Mouse (Mus musculus): ENCODE results near the gene Aif1.

Aif1 gene

DNA sequence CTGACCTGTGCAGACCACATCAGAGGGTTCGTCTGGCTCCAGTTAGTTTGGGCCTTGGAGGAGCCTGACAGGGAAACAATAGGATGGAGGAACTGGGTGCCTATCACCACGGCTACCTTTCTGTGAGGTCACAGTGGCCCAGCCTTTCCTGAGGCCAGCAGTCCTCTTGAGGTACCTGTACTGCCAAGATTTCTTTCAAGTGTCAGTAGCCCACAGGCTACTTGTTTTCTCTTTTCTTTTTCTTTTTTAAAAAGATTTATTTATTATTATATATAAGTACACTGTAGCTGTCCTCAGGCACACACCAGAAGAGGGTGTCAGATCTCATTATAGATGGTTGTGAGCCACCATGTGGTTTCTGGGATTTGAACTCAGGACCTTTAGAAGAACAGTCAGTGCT, at the start of gene Aif1:
TSS of gene Aif1 (minus strand) at position 101 of the 400 bp plus-strand sequence.
- no peak for ATAC-seq (ENCODE audit: low TSS enrichment)

GRCm38 (mm10) chr17:35225456-35225855, 49.6 kb upstream of the Aif1 start:
- ATAC-seq (ENCODE audit: low TSS enrichment), result no peak

- no peak for ATAC-seq (ENCODE audit: low TSS enrichment)
These were observed 48.8 kb upstream of the Aif1 start for GRCm38 (mm10) chr17:35224641-35225040.

GRCm38 (mm10) chr17:35222299-35222698, 46.4 kb upstream of the Aif1 start:
- ATAC-seq (ENCODE audit: low TSS enrichment), result no peak

GRCm38 (mm10) chr17:35220156-35220952, 44.5 kb upstream of the Aif1 start, which contains the start of gene Gm16181:
Gene Gm16181 (plus strand): TSS chr17:35220834.
- no peak for ATAC-seq (ENCODE audit: low TSS enrichment)

DNA sequence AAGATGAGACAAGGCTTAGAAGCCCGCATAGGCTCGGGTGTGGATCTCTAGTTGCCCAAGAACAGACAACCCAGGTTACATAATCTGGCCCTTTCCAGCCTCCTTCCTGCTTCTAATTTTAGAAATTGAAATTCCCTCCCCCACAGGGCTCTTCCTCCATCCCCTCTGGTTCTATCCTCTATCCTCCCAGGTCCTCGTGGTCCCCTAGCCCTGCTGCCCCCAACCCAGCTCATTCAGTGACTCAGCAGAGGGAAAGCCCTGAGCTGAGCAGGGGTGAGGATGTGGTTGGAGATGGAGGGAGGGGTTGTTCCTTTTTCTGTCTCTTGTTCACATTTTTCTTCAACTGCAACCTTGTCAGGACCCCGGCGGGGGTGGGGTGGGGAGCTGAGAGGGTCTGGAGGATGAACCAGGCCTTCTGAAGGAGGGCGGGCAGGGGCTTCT, 43.8 kb upstream of the Aif1 start:
- ATAC-seq (ENCODE audit: low TSS enrichment), result peak; percentile 47; the same call in 1 of the 2 replicates

DNA sequence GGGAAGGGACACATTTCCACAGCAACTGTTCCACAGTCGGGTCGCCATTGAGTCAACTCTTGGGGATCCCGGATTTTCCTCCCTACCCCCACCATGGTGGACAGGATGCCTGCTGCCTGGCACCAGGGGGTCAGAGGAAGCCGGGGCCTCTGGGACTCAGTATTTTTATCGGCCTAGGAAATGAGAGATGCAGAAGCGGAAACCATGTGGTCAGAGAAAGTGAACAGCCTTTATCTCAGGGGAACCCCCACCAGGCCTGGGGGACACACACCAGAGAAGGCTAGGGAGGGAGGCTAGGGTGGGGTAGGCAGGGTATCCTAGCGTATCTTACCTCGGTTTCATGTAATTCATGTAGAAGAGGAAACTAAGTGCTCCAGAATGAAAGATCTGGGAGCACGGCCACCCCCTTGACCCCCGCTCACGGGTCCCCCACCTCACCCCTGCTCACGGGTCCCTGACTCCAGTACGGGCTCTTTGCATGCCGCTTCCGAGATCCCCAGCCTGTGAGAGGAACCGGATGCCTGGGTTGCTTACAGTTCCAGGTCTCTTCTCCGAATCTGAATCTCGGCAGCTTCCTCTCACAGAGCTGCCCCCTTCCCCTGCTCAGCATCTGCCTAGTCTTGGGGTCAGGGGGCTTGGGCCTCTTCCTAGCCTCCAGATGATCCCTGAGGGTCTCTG, 42.8 kb upstream of the Aif1 start:
- no peak for ATAC-seq (ENCODE audit: low TSS enrichment)

DNA sequence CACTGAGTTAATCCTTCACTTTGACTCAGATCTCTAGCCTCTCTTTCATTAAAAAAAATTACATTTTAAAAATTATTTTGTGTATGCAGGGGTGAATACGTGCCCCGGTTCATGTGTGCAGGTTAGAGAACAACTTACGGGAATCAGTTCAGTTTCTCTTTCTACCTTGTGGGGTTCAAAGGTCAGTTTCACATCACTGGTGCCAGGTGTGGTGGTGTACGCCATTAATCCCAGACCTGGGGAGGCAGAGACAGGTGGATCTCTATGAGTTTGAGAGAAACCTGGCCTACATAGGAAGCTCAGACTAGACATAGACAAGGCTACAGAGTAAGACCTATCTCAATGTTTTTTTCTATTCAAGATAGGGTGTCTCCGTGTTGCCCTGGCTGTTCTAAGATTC, 37.2 kb upstream of the Aif1 start:
- no peak for ATAC-seq (ENCODE audit: low TSS enrichment)

DNA sequence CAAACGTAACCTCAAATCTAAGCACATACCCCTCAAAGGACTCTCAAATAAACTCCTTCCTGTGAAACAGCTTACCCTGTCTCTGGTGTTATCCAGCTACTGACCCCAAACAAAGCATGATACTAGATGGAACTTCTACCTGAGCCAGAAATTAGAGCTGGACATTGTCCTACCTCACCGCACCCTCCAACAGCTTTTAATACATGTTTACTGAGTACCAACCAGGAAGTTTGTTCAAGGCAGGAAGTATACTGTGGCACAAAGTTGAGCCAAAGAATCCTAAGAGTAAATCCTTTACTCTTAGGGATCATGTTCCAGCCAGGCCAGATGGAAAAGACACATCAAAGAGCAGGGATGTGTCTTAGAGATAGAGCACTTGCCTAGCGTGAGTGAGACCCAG, 34.7 kb upstream of the Aif1 start:
- no peak for ATAC-seq (ENCODE audit: low TSS enrichment)

GRCm38 (mm10) chr17:35209785-35210535, 34.1 kb upstream of the Aif1 start:
- no peak for ATAC-seq (ENCODE audit: low TSS enrichment)

- no peak for ATAC-seq (ENCODE audit: low TSS enrichment)
These were observed 29.5 kb upstream of the Aif1 start for GRCm38 (mm10) chr17:35205380-35205769.

DNA sequence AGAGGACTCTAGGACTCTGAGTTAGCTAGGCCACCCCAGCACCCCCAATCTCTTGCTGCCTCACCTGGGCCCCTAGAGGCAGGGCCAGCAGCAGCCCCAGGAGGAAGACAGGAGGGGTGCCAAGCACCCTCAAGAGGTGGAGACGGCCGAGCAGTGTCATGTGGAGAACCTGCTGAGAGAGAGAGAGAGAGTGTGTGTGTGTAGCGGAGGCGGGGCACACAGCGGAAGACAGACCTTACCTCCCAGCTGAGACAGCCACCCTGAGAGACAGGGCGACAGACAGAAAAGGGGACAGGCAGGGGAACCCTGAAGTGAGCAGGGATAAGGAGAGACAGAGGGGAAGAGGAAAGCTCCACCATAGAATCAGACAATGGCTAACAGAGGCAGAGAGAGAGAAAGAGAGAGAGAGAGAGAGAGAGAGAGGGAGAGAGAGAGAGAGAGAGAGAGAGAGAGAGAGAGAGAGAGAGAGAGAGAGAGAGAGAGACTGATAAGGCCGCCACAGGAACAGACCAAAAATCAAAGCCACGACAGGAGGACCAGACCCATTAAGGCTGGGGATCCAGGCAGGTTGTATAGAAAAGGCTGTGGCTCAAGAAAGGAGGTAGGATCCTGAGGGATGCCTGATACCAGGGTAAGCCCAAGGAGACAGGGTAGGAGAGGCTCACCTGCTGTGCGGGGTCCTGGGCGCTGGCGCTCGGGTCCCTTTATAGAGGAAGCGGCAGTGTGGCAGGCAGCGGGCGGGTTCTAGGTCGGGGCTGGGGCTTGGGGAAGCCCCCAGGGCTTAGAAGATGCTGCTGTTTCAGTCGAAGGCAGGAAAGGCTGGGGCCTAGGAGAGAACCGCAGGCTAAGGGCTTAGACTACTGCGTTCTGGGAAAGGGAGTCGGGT, 28.9 kb upstream of the Aif1 start, which contains the start of gene Lta:
TSS of gene Lta (minus strand) at position 858 of the 886 bp plus-strand sequence.
- ATAC-seq (ENCODE audit: low TSS enrichment), result no peak

- no peak for ATAC-seq (ENCODE audit: low TSS enrichment)
These were observed 26.6 kb upstream of the Aif1 start for GRCm38 (mm10) chr17:35202442-35202841.

DNA sequence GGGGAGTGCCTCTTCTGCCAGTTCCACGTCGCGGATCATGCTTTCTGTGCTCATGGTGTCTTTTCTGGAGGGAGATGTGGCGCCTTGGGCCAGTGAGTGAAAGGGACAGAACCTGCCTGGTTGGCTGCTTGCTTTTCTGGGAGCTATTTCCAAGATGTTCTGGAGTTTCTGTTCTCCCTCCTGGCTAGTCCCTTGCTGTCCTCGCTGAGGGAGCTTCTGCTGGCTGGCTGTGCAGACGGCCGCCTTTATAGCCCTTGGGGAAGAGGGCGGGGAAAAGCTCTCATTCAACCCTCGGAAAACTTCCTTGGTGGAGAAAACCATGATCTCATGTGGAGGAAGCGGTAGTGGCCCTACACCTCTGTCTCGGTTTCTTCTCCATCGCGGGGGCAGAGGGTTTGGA, 25.9 kb upstream of the Aif1 start, which contains the start of gene Tnf:
TSS of gene Tnf (minus strand) at position 221 of the 400 bp plus-strand sequence.
- no peak for ATAC-seq (ENCODE audit: low TSS enrichment)

- ATAC-seq (ENCODE audit: low TSS enrichment), result no peak
These were observed 25.3 kb upstream of the Aif1 start for GRCm38 (mm10) chr17:35201128-35201527.

GRCm38 (mm10) chr17:35200398-35200797, 24.5 kb upstream of the Aif1 start:
- no peak for ATAC-seq (ENCODE audit: low TSS enrichment)

GRCm38 (mm10) chr17:35198946-35199345, 23.1 kb upstream of the Aif1 start:
- no peak for ATAC-seq (ENCODE audit: low TSS enrichment)

DNA sequence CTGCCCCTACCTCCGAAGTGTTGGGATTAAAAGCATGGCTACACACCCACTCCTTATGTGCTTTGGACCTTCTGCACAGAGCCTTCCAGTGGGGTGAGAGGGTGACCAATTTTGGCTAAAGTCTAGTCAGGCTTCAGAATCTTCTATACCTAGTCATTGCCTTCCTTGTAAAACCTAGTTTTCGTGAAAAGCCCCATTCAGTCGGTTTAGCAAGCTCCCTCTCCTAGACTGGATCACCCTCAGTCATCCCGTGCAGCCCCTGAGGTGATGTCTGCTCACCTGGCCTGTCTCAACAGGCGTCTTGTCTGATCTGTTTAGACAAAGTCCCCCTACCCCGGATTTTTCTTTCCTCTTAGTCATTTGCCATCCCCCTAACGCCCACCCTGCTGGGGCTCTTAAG, 22.2 kb upstream of the Aif1 start:
- ATAC-seq (ENCODE audit: low TSS enrichment), result no peak

DNA sequence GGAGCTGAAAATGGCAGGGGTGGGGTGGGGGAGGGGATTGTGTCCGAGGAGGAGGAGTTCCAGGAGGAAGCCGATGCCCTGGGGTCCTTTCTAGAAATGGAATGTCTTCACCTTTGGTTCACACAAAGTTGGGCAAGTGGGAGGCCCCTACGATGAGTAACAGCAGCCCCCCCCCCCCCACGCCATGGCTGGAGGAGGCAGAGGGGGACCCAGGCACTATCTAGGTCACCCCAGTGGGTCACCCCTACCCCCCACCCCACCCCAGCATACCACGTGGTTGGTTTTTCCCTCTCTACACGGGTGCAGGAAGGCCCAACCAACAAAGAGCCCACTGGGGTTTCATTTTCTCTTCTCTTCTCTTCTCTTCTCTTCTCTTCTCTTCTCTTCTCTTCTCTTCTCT, 21.3 kb upstream of the Aif1 start:
- no peak for ATAC-seq (ENCODE audit: low TSS enrichment)

GRCm38 (mm10) chr17:35196321-35196641, 20.4 kb upstream of the Aif1 start:
- no peak for ATAC-seq (ENCODE audit: low TSS enrichment)

GRCm38 (mm10) chr17:35195631-35196320, 19.9 kb upstream of the Aif1 start:
- peak; percentile 72 for ATAC-seq (ENCODE audit: low TSS enrichment)

All from frontal cortex, adult (tissue).